In genomic region chr6:25689520-25690283, GRCm38 (mm10) we compare ENCODE assay signal across 8 mouse cellular contexts. TPM values are rescaled to one million over a fixed set of nuclear protein-coding genes. Genes with fewer than 3 reads are reported as not detected.
DNase-seq lines count a peak whose midpoint lies in the region; ATAC-seq and TF ChIP-seq lines count a peak whose summit lies in the region.

No protein-coding gene starts in this region.

- TF ChIP-seq POLR2A in cortical plate, adult 2 months (IDR thresholded peaks at IDR 0.05; ENCODE audit: extremely low read depth, insufficient read depth, low read length): no peak; the same call in 1 of the 2 replicates

- peak; percentile 28 for DNase-seq in ovary, adult 18-20 months (ENCODE audit: low spot score)
- no peak for DNase-seq in ovary, postnatal 14 days (ENCODE audit: low spot score)
- peak; percentile 43 for DNase-seq in kidney, postnatal 10 days
- peak; percentile 45 for DNase-seq in liver, embryonic 11.5 days (ENCODE audit: low spot score)
- peak; percentile 75 for DNase-seq in retina, embryonic 14.5 days (ENCODE audit: low spot score)
- no peak for DNase-seq in thymus, postnatal 10 days (ENCODE audit: low spot score in 2 of 2)

- TF ChIP-seq CTCF in cortical plate, adult 2 months (IDR thresholded peaks at IDR 0.05; ENCODE audit: extremely low read depth, insufficient read depth, low read length): no peak

- peak overlapping the region; percentile 69 for H3K9ac ChIP-seq in heart, embryonic 11.5 days (ENCODE audit: low read depth, low read length)
- peak overlapping the region; percentile 14; the same call in 1 of the 2 replicates for H3K9ac ChIP-seq in liver, embryonic 11.5 days (ENCODE audit: low read depth, low read length)

- peak overlapping the region; percentile 76 for H3K4me2 ChIP-seq in heart, embryonic 11.5 days
- peak overlapping the region; percentile 83 for H3K4me2 ChIP-seq in liver, embryonic 11.5 days

- H3K27ac ChIP-seq in cortical plate, adult 2 months (ENCODE audit: insufficient read depth, low read length): peak overlapping the region; percentile 26
- H3K27ac ChIP-seq in heart, embryonic 11.5 days (ENCODE audit: low read depth, low read length): 0 out of 2 replicates have a peak overlapping the region, but pooled peaks have one; percentile 11
- no peak overlapping the region for H3K27ac ChIP-seq in liver, embryonic 11.5 days (ENCODE audit: low read depth, low read length)

- H3K4me1 ChIP-seq in cortical plate, adult 2 months (ENCODE audit: control insufficient read depth, insufficient read depth, low read length): no peaks in the 10 kb centered on the region; the same call in 1 of the 2 replicates
- no peaks in the 10 kb centered on the region for H3K4me1 ChIP-seq in heart, embryonic 11.5 days (ENCODE audit: control insufficient read depth, insufficient read depth, low read length)
- H3K4me1 ChIP-seq in liver, embryonic 11.5 days (replicated peaks; ENCODE audit: control insufficient read depth, insufficient read depth, low read length): no peaks in the 10 kb centered on the region

- H3K36me3 ChIP-seq in heart, embryonic 11.5 days (ENCODE audit: control insufficient read depth, insufficient read depth, low read length): no peaks in the 10 kb centered on the region
- H3K36me3 ChIP-seq in liver, embryonic 11.5 days (ENCODE audit: control insufficient read depth, insufficient read depth, low read length): no peaks in the 10 kb centered on the region

- peak overlapping the region; percentile 74 for H3K4me3 ChIP-seq in cortical plate, adult 2 months (ENCODE audit: insufficient read depth, low read length)
- peak overlapping the region; percentile 64 for H3K4me3 ChIP-seq in heart, embryonic 11.5 days (ENCODE audit: low read depth, low read length)
- H3K4me3 ChIP-seq in liver, embryonic 11.5 days (ENCODE audit: low read depth, low read length): peak overlapping the region; percentile 50

- ATAC-seq in heart, embryonic 11.5 days (replicated peaks; ENCODE audit: insufficient number of reproducible peaks, low FRiP score, low TSS enrichment): peak; percentile 74; the same call in 1 of the 2 replicates
- ATAC-seq in liver, embryonic 11.5 days (replicated peaks; ENCODE audit: low FRiP score): peak; percentile 65

- peaks cover 15% of the 10 kb centered on the region for H3K27me3 ChIP-seq in heart, embryonic 11.5 days (ENCODE audit: control insufficient read depth, insufficient read depth, low read length)
- peaks cover 24% of the 10 kb centered on the region for H3K27me3 ChIP-seq in liver, embryonic 11.5 days (replicated peaks; ENCODE audit: control insufficient read depth, insufficient read depth, low read length)

- WGBS in heart, embryonic 11.5 days (ENCODE audit: insufficient replicate concordance): under 1% methylated on average over 41 of the region's 43 CpGs
- under 1% methylated on average over 43 of the region's 43 CpGs for WGBS in liver, embryonic 11.5 days

- H3K9me3 ChIP-seq in heart, embryonic 11.5 days (replicated peaks; ENCODE audit: control insufficient read depth, low read length): no peaks in the 10 kb centered on the region
- H3K9me3 ChIP-seq in liver, embryonic 11.5 days (ENCODE audit: control insufficient read depth, low read length): no peaks in the 10 kb centered on the region

RNA-seq across cellular contexts. Expression of gene Gpr37, which starts 0.8 kb away (rescaled TPM):
- 34.8 and 41.0 TPM in 2 replicates for polyA plus RNA-seq in cortical plate, adult 2 months (2012; rRNA removed)
- 0.59 and 0.65 TPM in 2 replicates for polyA plus RNA-seq in heart, embryonic 11.5 days (2014; fragmentation: Nextera tagmentation; extraction: Ambion mirVana)
- 0.10 and 0.14 TPM in 2 replicates for polyA plus RNA-seq in liver, embryonic 11.5 days (2014; fragmentation: Nextera tagmentation; extraction: Ambion mirVana)

Comparison
In these comparisons a context has a peak if more than half of its experiments do, and no peak if none do; other contexts are left out.
1. DNase-seq: peak in ovary, adult 18-20 months (single experiment), kidney, postnatal 10 days (single experiment), liver, embryonic 11.5 days (single experiment) and retina, embryonic 14.5 days (single experiment); none in ovary, postnatal 14 days (single experiment) and thymus, postnatal 10 days (0 of 2).
2. RNA of gene Gpr37, which starts 0.8 kb away (polyA plus RNA-seq): 34.8 to 41.0 TPM in cortical plate, adult 2 months; 0.59 to 0.65 TPM in heart, embryonic 11.5 days and 0.10 to 0.14 TPM in liver, embryonic 11.5 days; every median in the first group is over 10 times any median in the second.
3. Peak in every context shown above with its lines, with median percentiles within 50 percentile points of each other: H3K4me3 ChIP-seq.